In the genomic region with DNA sequence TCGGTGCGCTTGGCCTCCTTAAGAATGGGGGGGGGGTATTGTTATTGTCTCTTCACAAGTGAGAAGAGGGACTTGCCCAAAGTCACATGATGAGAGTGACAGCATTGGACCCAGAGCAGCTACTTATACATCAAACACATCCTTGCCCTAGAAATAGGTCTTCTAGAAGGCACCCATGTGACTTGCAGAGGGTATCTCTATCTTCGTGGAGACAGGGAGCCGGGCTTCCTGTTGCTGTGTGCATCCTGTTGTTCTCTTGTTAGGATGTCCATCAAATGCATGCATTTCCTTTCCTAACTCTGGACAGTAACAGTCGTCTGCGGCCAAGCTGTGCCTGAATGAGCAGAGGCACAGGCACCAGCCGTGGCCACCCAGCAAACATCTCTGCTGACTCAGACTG, we compare ENCODE assay signal across 11 mouse cellular contexts. TPM values are rescaled to one million over a fixed set of nuclear protein-coding genes. Genes with fewer than 3 reads are reported as not detected.
DNase-seq lines count a peak whose midpoint lies in the region; ATAC-seq and TF ChIP-seq lines count a peak whose summit lies in the region.
"Had no signal": no experiment of that assay in that cellular context is flagged by ENCODE, and none has a peak within 500 bp of the region (broad histone marks: within the 10 kb centered on the region; RNA-seq: fewer than 3 reads in every experiment).

No protein-coding gene starts in this region.

- H3K36me3 ChIP-seq in liver, embryonic 14.5 days (replicated peaks; ENCODE audit: control insufficient read depth, insufficient read depth, low read depth): no peaks in the 10 kb centered on the region
- H3K36me3 ChIP-seq in intestine, postnatal 0 days (ENCODE audit: control insufficient read depth, insufficient read depth): no peaks in the 10 kb centered on the region
- H3K36me3 ChIP-seq: heart, embryonic 10.5 days had no signal

- no peak overlapping the region; the same call in 1 of the 2 replicates for H3K9ac ChIP-seq in liver, embryonic 14.5 days (replicated peaks)
- no peak overlapping the region for H3K9ac ChIP-seq in intestine, postnatal 0 days (ENCODE audit: low read depth, low read length)

- ATAC-seq in liver, embryonic 14.5 days (ENCODE audit: insufficient read depth): peak; percentile 36; the same call in 1 of the 2 replicates
- no peak for ATAC-seq in intestine, postnatal 0 days

- DNase-seq in adrenal gland, postnatal 10 days: peak; percentile 24
- DNase-seq in adrenal gland, postnatal 14 days: no peak
- DNase-seq in thymus, postnatal 0 days (ENCODE audit: low spot score): peak; percentile 42
- DNase-seq in thymus, postnatal 10 days (ENCODE audit: low spot score in 2 of 2): no peak
- no peak for DNase-seq in liver, embryonic 14.5 days (ENCODE audit: low read depth in 3 of 3, low spot score in 3 of 3)
- DNase-seq in layer of hippocampus, postnatal 36 days: no peak
- DNase-seq in frontal cortex, adult 2 months (ENCODE audit: extremely low spot score in 1 of 2, low spot score in 1 of 2): no peak
- DNase-seq: cerebellum, postnatal 14 days had no signal

- TF ChIP-seq CTCF in liver, embryonic 14.5 days (IDR thresholded peaks at IDR 0.05; ENCODE audit: low read depth): no peak
- no peak for TF ChIP-seq CTCF in intestine, postnatal 0 days (IDR thresholded peaks at IDR 0.05; ENCODE audit: low read depth)

- H3K4me1 ChIP-seq in liver, embryonic 14.5 days (replicated peaks; ENCODE audit: control insufficient read depth in 2 of 2, insufficient read depth in 2 of 2, low read length in 1 of 2): peaks cover 11 to 26% of the 10 kb centered on the region in 2 experiments
- H3K4me1 ChIP-seq in intestine, postnatal 0 days (replicated peaks; ENCODE audit: control insufficient read depth, insufficient read depth, low read length): no peaks in the 10 kb centered on the region

- no peaks in the 10 kb centered on the region for H3K9me3 ChIP-seq in liver, embryonic 14.5 days (ENCODE audit: control insufficient read depth, low read length)
- H3K9me3 ChIP-seq in intestine, postnatal 0 days (ENCODE audit: control insufficient read depth): no peaks in the 10 kb centered on the region
- H3K9me3 ChIP-seq: heart, embryonic 10.5 days had no signal

- 21% methylated on average over 7 of the region's 7 CpGs for WGBS in liver, embryonic 14.5 days (ENCODE audit: insufficient replicate concordance)
- WGBS in intestine, postnatal 0 days: 75% methylated on average over 7 of the region's 7 CpGs

- no peak overlapping the region for H3K27ac ChIP-seq in liver, embryonic 14.5 days
- H3K27ac ChIP-seq in intestine, postnatal 0 days (ENCODE audit: low read depth, low read length): no peak overlapping the region
- H3K27ac ChIP-seq: heart, embryonic 10.5 days; left cerebral cortex, adult 2 months had no signal

- H3K4me2 ChIP-seq in liver, embryonic 14.5 days (ENCODE audit: low read depth): no peak overlapping the region
- H3K4me2 ChIP-seq in intestine, postnatal 0 days (replicated peaks; ENCODE audit: low read depth): no peak overlapping the region

- TF ChIP-seq EP300 in liver, embryonic 14.5 days (IDR thresholded peaks at IDR 0.05; ENCODE audit: low read depth): no peak

- H3K4me3 ChIP-seq in liver, embryonic 14.5 days (ENCODE audit: insufficient read depth in 1 of 2, low read depth in 2 of 2, low read length in 2 of 2): no peak overlapping the region
- H3K4me3 ChIP-seq in intestine, postnatal 0 days (ENCODE audit: low read depth, low read length): no peak overlapping the region
- H3K4me3 ChIP-seq: heart, embryonic 10.5 days; left cerebral cortex, adult 2 months had no signal

- no peaks in the 10 kb centered on the region for H3K27me3 ChIP-seq in liver, embryonic 14.5 days (ENCODE audit: control insufficient read depth, insufficient read depth, low read length)
- no peaks in the 10 kb centered on the region for H3K27me3 ChIP-seq in intestine, postnatal 0 days (replicated peaks; ENCODE audit: control insufficient read depth, insufficient read depth, low read length)

RNA-seq across cellular contexts. Expression of gene Fuca1, which starts 9.0 kb away (rescaled TPM):
- total RNA-seq in adrenal gland, postnatal 10 days (2021): 100 to 1,000 TPM in 1 of 2 experiments, 10 to 100 TPM in 1; 96.9 to 109 TPM
- total RNA-seq in adrenal gland, postnatal 14 days (2021): 90.1 and 94.3 TPM in 2 replicates
- polyA plus RNA-seq in thymus, postnatal 0 days (2015; fragmentation: Nextera tagmentation; extraction: Ambion mirVana): 56.0 and 63.5 TPM in 2 replicates
- 8.8 and 12.0 TPM in 2 replicates for polyA plus RNA-seq in liver, embryonic 14.5 days (2012; rRNA removed)
- polyA plus RNA-seq in liver, embryonic 14.5 days (2014; fragmentation: Nextera tagmentation; extraction: Ambion mirVana): 19.0 and 23.6 TPM in 2 replicates
- 10 to 100 TPM; 33.4 to 43.1 TPM for total RNA-seq in layer of hippocampus, postnatal 36 days (2021)
- 717 and 739 TPM in 2 replicates for polyA plus RNA-seq in intestine, postnatal 0 days (2015; fragmentation: Nextera tagmentation; extraction: Ambion mirVana)
- 40.4 and 42.3 TPM in 2 replicates for polyA plus RNA-seq in frontal cortex, adult 2 months (2012; rRNA removed)

RNA-seq across cellular contexts. Expression of gene Cnr2, which starts 16.3 kb away (rescaled TPM):
- 1 to 10 TPM; 2.4 to 3.9 TPM for total RNA-seq in adrenal gland, postnatal 10 days (2021)
- total RNA-seq in adrenal gland, postnatal 14 days (2021): 1.9 and 4.7 TPM in 2 replicates
- 5.5 and 5.8 TPM in 2 replicates for polyA plus RNA-seq in thymus, postnatal 0 days (2015; fragmentation: Nextera tagmentation; extraction: Ambion mirVana)
- 1.6 and 2.1 TPM in 2 replicates for polyA plus RNA-seq in liver, embryonic 14.5 days (2012; rRNA removed)
- 2.3 and 2.5 TPM in 2 replicates for polyA plus RNA-seq in liver, embryonic 14.5 days (2014; fragmentation: Nextera tagmentation; extraction: Ambion mirVana)
- total RNA-seq in layer of hippocampus, postnatal 36 days (2021): under 1 TPM in 1 of 2 experiments, not detected in 1; 0.15 TPM
- polyA plus RNA-seq in intestine, postnatal 0 days (2015; fragmentation: Nextera tagmentation; extraction: Ambion mirVana): 0.14 and 0.24 TPM in 2 replicates
- polyA plus RNA-seq in frontal cortex, adult 2 months (2012; rRNA removed): 0.11 and 0.14 TPM in 2 replicates

RNA-seq across cellular contexts. Expression of gene Hmgcl, which starts 34.7 kb away (rescaled TPM):
- total RNA-seq in adrenal gland, postnatal 10 days (2021): 100 to 1,000 TPM in 1 of 2 experiments, 10 to 100 TPM in 1; 84.4 to 108 TPM
- 64.6 and 76.0 TPM in 2 replicates for total RNA-seq in adrenal gland, postnatal 14 days (2021)
- polyA plus RNA-seq in thymus, postnatal 0 days (2015; fragmentation: Nextera tagmentation; extraction: Ambion mirVana): 70.1 and 72.8 TPM in 2 replicates
- 28.9 and 43.4 TPM in 2 replicates for polyA plus RNA-seq in liver, embryonic 14.5 days (2012; rRNA removed)
- 71.9 and 76.5 TPM in 2 replicates for polyA plus RNA-seq in liver, embryonic 14.5 days (2014; fragmentation: Nextera tagmentation; extraction: Ambion mirVana)
- 10 to 100 TPM; 35.5 to 36.4 TPM for total RNA-seq in layer of hippocampus, postnatal 36 days (2021)
- 232 and 235 TPM in 2 replicates for polyA plus RNA-seq in intestine, postnatal 0 days (2015; fragmentation: Nextera tagmentation; extraction: Ambion mirVana)
- 56.1 and 56.2 TPM in 2 replicates for polyA plus RNA-seq in frontal cortex, adult 2 months (2012; rRNA removed)

RNA-seq across cellular contexts. Expression of gene Pnrc2, which starts 37.9 kb away (rescaled TPM):
- 100 to 1,000 TPM in 1 of 2 experiments, 10 to 100 TPM in 1; 98.7 to 149 TPM for total RNA-seq in adrenal gland, postnatal 10 days (2021)
- 110 and 149 TPM in 2 replicates for total RNA-seq in adrenal gland, postnatal 14 days (2021)
- polyA plus RNA-seq in thymus, postnatal 0 days (2015; fragmentation: Nextera tagmentation; extraction: Ambion mirVana): 217 and 229 TPM in 2 replicates
- polyA plus RNA-seq in liver, embryonic 14.5 days (2012; rRNA removed): 25.4 and 43.4 TPM in 2 replicates
- polyA plus RNA-seq in liver, embryonic 14.5 days (2014; fragmentation: Nextera tagmentation; extraction: Ambion mirVana): 80.2 and 81.9 TPM in 2 replicates
- 10 to 100 TPM; 54.5 to 56.3 TPM for total RNA-seq in layer of hippocampus, postnatal 36 days (2021)
- polyA plus RNA-seq in intestine, postnatal 0 days (2015; fragmentation: Nextera tagmentation; extraction: Ambion mirVana): 103 and 114 TPM in 2 replicates
- 63.1 and 68.6 TPM in 2 replicates for polyA plus RNA-seq in frontal cortex, adult 2 months (2012; rRNA removed)

RNA-seq across cellular contexts. Expression of gene Gale, which starts 52.0 kb away (rescaled TPM):
- total RNA-seq in adrenal gland, postnatal 10 days (2021): 10 to 100 TPM; 22.0 to 23.1 TPM
- 16.4 and 16.6 TPM in 2 replicates for total RNA-seq in adrenal gland, postnatal 14 days (2021)
- 41.8 and 43.9 TPM in 2 replicates for polyA plus RNA-seq in thymus, postnatal 0 days (2015; fragmentation: Nextera tagmentation; extraction: Ambion mirVana)
- 20.5 and 22.8 TPM in 2 replicates for polyA plus RNA-seq in liver, embryonic 14.5 days (2012; rRNA removed)
- 32.6 and 38.0 TPM in 2 replicates for polyA plus RNA-seq in liver, embryonic 14.5 days (2014; fragmentation: Nextera tagmentation; extraction: Ambion mirVana)
- 10 to 100 TPM; 17.7 to 20.7 TPM for total RNA-seq in layer of hippocampus, postnatal 36 days (2021)
- polyA plus RNA-seq in intestine, postnatal 0 days (2015; fragmentation: Nextera tagmentation; extraction: Ambion mirVana): 99.5 and 131 TPM in 2 replicates
- polyA plus RNA-seq in frontal cortex, adult 2 months (2012; rRNA removed): 31.9 and 37.6 TPM in 2 replicates

Comparison
In these comparisons a context has a peak if more than half of its experiments do, and no peak if none do; other contexts are left out.
1. DNase-seq: peak in adrenal gland, postnatal 10 days (single experiment) and thymus, postnatal 0 days (single experiment); none in adrenal gland, postnatal 14 days (single experiment), thymus, postnatal 10 days (0 of 2), liver, embryonic 14.5 days (0 of 3), layer of hippocampus, postnatal 36 days (0 of 2) and frontal cortex, adult 2 months (0 of 2).
2. RNA of gene Fuca1, which starts 9.0 kb away (polyA plus RNA-seq): 717 to 739 TPM in intestine, postnatal 0 days; 56.0 to 63.5 TPM in thymus, postnatal 0 days, 40.4 to 42.3 TPM in frontal cortex, adult 2 months and 8.8 to 23.6 TPM in liver, embryonic 14.5 days; every median in the first group is over 10 times any median in the second.